Mouse (Mus musculus) heart, embryonic 14.5 days (tissue): Measurements from ENCODE around the gene Rtbdn. TPM values are rescaled to one million over a fixed set of nuclear protein-coding genes. Genes with fewer than 3 reads are reported as not detected.

Experiments
- ATAC-seq: fragments of 200-750 bp; cut with Nextera tagmentation; 2 replicates; pipeline ENCODE4 v1.8.0; 2017; ENCODE audit warnings: low read depth, moderate TSS enrichment; ENCODE audit not compliant: insufficient number of reproducible peaks, insufficient read depth, low FRiP score
- H3K27ac ChIP-seq, 2 experiments: fragments of 200-500 bp in 1 of 2; fragments of 300-500 bp in 1 of 2; sonication (generic) in 1 of 2; replicated peaks in 1 of 2; 2 replicates each; pipeline ENCODE4 v1.5.1; 2012 to 2014; ENCODE audit warnings: low read depth in 2 of 2, low read length in 2 of 2, control low read depth in 1 of 2, mild to moderate bottlenecking in 1 of 2, mixed read lengths in 1 of 2; ENCODE audit not compliant: control insufficient read depth in 1 of 2, insufficient read depth in 1 of 2
- H3K27me3 ChIP-seq: fragments of 300-500 bp; sonication (generic); 2 replicates; pipeline ENCODE4 v1.6.1; 2014; ENCODE audit warnings: mild to moderate bottlenecking, low read length, control low read depth; ENCODE audit not compliant: control insufficient read depth, insufficient read depth
- H3K36me3 ChIP-seq: fragments of 300-500 bp; sonication (generic); 2 replicates; pipeline ENCODE4 v1.6.1; 2014; ENCODE audit warnings: mild to moderate bottlenecking, control low read depth, low read length, mixed read lengths; ENCODE audit not compliant: control insufficient read depth, insufficient read depth
- H3K4me1 ChIP-seq, 2 experiments: fragments of 200-500 bp in 1 of 2; fragments of 300-500 bp in 1 of 2; sonication (generic) in 1 of 2; 2 replicates each; pipeline ENCODE4 v1.6.1; 2012 to 2014; ENCODE audit warnings: low read length in 2 of 2, control low read depth in 1 of 2, mixed read lengths in 1 of 2; ENCODE audit not compliant: control insufficient read depth in 2 of 2, insufficient read depth in 2 of 2
- H3K4me2 ChIP-seq: fragments of 300-500 bp; sonication (generic); 2 replicates; pipeline ENCODE4 v1.6.1; 2014; ENCODE audit warnings: mild to moderate bottlenecking, low read length
- H3K4me3 ChIP-seq, 2 experiments: fragments of 200-500 bp in 1 of 2; fragments of 300-500 bp in 1 of 2; sonication (generic) in 1 of 2; 2 replicates each; pipeline ENCODE4 v1.5.1; 2012 to 2014; ENCODE audit warnings: low read length in 2 of 2, mild to moderate bottlenecking in 2 of 2, control low read depth in 1 of 2, low read depth in 1 of 2, moderate library complexity in 1 of 2; ENCODE audit not compliant: control insufficient read depth in 1 of 2, insufficient read depth in 1 of 2
- H3K9ac ChIP-seq: fragments of 300-500 bp; sonication (generic); 2 replicates; pipeline ENCODE4 v1.6.1; 2014; ENCODE audit warnings: mild to moderate bottlenecking, low read length
- H3K9me3 ChIP-seq: fragments of 300-500 bp; sonication (generic); 2 replicates; pipeline ENCODE4 v1.6.1; 2016; ENCODE audit warnings: low read length, control low read depth; ENCODE audit not compliant: control insufficient read depth
- WGBS: fragments of 180-500 bp; shearing (Covaris S2); extraction: QIAGEN DNeasy Blood & Tissue Kit; methylation state at CpG from one replicate; pipeline ENCODE4 v1.1.7; 2014; 5-methylcytosine and 5-hydroxymethylcytosine counted together
- polyA plus RNA-seq: library from polyadenylated mRNA; unstranded; fragments of >200 nt; fragmentation: Nextera tagmentation; extraction: Ambion mirVana; gene quantifications from 2 replicates; pipeline ENCODE4 v1.2.1, GENCODE M21; 2014

Gene Rtbdn
- polyA plus RNA-seq, 1 experiment from 2014 or later: 0.12 TPM

- no peak overlapping the region for H3K27ac ChIP-seq
- H3K9me3 ChIP-seq: no peaks in the 10 kb centered on the region
- peak overlapping the region; percentile 57 to 70 for H3K4me3 ChIP-seq
- ATAC-seq: no peak
- H3K27me3 ChIP-seq: no peaks in the 10 kb centered on the region
- peak overlapping the region; percentile 83 for H3K9ac ChIP-seq
- H3K4me1 ChIP-seq: peaks cover 13 to 38% of the 10 kb centered on the region in 2 experiments
- peak overlapping the region; percentile 82 for H3K4me2 ChIP-seq
- H3K36me3 ChIP-seq: peaks cover 47% of the 10 kb centered on the region
- WGBS: 33% methylated on average over 5 of the region's 5 CpGs
These were observed 24.1 kb downstream of the Rtbdn start for GRCm38 (mm10) chr8:84970913-84971312.

GRCm38 (mm10) chr8:84973079-84973478 lies 26.3 kb downstream of the Rtbdn start:
- H3K9ac ChIP-seq: no peak overlapping the region
- H3K36me3 ChIP-seq: peaks cover 47% of the 10 kb centered on the region
- no peak for ATAC-seq
- H3K27me3 ChIP-seq: no peaks in the 10 kb centered on the region
- H3K4me1 ChIP-seq: peaks cover 19 to 44% of the 10 kb centered on the region in 2 experiments
- no peak overlapping the region for H3K4me2 ChIP-seq
- no peaks in the 10 kb centered on the region for H3K9me3 ChIP-seq
- 95% methylated on average over 1 of the region's 1 CpGs for WGBS
- H3K4me3 ChIP-seq: no peak overlapping the region
- no peak overlapping the region for H3K27ac ChIP-seq

DNA sequence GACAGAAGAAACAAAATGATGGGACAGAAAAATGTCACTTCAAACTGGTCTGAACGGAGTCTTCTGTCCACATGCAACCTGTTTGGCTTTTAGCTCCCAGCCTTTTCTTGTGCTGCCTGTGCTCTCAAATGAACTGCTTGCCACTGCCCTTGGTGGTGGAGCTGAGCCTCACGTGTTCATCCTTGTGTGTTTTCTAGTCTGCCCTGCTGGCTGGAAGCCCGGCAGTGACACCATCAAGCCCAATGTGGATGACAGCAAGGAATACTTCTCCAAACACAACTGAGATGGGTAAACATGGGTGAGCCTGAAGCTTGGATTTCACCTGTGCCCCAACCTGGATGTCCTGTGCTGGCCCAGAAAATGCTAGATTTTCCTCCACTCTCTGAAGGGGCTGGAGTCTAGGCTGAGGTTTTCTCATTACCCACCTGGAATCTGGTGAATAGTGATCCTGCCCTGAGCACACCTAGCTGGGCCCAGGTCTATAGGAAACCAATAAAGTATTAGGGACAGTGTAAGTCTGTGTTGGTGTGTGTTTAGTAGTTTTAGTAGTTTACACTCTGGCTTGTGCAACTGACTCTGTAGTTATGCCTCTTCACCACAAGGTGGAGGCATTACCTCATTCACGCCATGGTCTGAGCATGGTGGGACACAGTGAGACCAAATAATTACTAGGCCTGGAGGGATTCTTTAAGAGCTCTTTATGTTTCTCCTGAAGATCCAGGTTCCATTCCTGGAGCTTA lies 27.2 kb downstream of the Rtbdn start:
- no peak overlapping the region for H3K27ac ChIP-seq
- no peak for ATAC-seq
- H3K4me2 ChIP-seq: no peak overlapping the region
- H3K9ac ChIP-seq: no peak overlapping the region
- H3K36me3 ChIP-seq: peaks cover 47% of the 10 kb centered on the region
- 65% methylated on average over 4 of the region's 4 CpGs for WGBS
- peaks cover 22 to 39% of the 10 kb centered on the region in 2 experiments for H3K4me1 ChIP-seq
- H3K4me3 ChIP-seq: no peak overlapping the region
- H3K9me3 ChIP-seq: no peaks in the 10 kb centered on the region
- H3K27me3 ChIP-seq: no peaks in the 10 kb centered on the region

- Histone ChIP-seq H3K9me3 (no peaks in the 10 kb centered on the region), H3K4me1 (peaks cover 25 to 44% of the 10 kb centered on the region in 2 experiments), H3K9ac (no peak overlapping the region; the same call in 1 of the 2 replicates), H3K27ac (no peak overlapping the region), H3K27me3 (no peaks in the 10 kb centered on the region), H3K4me3 (no peak overlapping the region), H3K36me3 (peaks cover 47% of the 10 kb centered on the region), H3K4me2 (no peak overlapping the region)
- WGBS: 79% methylated on average over 8 of the region's 8 CpGs
- no peak for ATAC-seq
These were observed 27.9 kb downstream of the Rtbdn start for GRCm38 (mm10) chr8:84974543-84975142.

DNA sequence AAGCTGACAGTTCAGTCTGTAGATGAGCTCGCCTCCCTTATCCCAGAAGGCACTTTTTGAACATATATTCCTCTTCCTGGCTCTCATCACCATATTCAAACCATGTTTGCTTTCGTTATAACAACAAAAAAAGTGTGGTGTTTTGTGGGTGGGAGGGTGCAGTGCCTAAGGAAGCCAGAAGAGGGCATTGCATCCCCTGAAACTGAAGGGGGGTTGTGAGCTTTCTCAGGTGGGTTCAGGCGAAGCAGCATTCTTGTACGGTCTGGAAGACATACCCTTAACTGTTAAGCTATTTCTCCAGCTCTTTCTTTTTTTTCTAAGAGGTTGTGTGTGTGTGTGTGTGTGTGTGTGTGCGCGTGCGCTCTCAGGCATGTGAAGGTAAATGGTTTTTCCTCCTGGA lies 28.6 kb downstream of the Rtbdn start:
- Histone ChIP-seq H3K36me3 (peaks cover 47% of the 10 kb centered on the region), H3K4me3 (peak overlapping the region in 1 of 2 experiments; percentile 62; a peak in 1 of 4 replicates), H3K4me1 (peaks cover 27 to 48% of the 10 kb centered on the region in 2 experiments), H3K27me3 (no peaks in the 10 kb centered on the region), H3K4me2 (peak overlapping the region; percentile 96), H3K9ac (peak overlapping the region; percentile 83; the same call in 1 of the 2 replicates), H3K27ac (peak overlapping the region; percentile 6 to 89; a peak in 3 of 4 replicates), H3K9me3 (no peaks in the 10 kb centered on the region)
- no peak for ATAC-seq
- 43% methylated on average over 7 of the region's 7 CpGs for WGBS

DNA sequence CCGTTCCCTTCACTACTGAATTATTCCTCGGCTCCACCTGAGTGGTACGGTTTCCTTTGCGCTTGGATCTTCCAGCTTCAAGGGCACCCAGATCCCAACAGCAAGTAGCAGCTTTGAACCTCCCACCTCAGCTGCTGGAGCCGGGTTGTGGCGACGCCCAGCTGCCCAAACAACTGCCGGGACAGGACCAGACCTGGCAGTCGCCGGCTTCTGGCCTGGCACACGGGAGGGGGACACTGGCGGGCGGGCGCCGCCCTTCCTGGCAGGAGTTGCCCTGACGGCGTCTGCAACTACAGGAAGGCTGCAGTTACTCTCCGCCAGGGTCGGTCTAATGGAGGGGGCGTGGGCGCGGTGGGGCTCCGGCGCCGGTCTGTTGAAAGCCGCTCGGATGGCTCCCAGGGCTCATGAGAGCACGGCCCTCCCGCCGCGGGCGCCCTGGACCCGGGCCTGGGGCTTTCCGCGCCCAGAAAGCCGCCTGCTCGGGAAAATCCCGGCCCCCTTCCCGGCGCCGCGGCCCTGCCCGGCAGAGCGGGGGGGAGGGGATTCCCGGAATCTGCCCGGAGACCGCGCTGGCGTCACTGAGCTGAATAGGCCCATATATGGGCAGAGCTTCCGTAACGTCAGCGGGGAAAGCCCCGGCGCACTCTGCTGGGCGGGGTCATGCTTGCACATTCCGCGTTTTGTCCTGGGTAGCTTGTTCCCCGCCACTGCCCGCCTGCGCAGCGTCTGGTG lies 29.4 kb downstream of the Rtbdn start:
- under 1% methylated on average over 56 of the region's 61 CpGs for WGBS

GRCm38 (mm10) chr8:84976763-84977434 lies 30.1 kb downstream of the Rtbdn start:
- Histone ChIP-seq H3K4me1 (peaks cover 30 to 55% of the 10 kb centered on the region in 2 experiments), H3K9me3 (no peaks in the 10 kb centered on the region), H3K4me3 (peak overlapping the region; percentile 62 to 66), H3K4me2 (peak overlapping the region; percentile 96), H3K9ac (peak overlapping the region; percentile 83), H3K27ac (peak overlapping the region; percentile 64 to 89), H3K36me3 (peaks cover 33% of the 10 kb centered on the region), H3K27me3 (no peaks in the 10 kb centered on the region)
- no peak for ATAC-seq
- WGBS: 3% methylated on average over 25 of the region's 25 CpGs

More for the DNA sequence above, 29.4 kb downstream of the Rtbdn start:
- ATAC-seq: peak; percentile 81
- no peaks in the 10 kb centered on the region for H3K27me3 ChIP-seq
- no peaks in the 10 kb centered on the region for H3K9me3 ChIP-seq
- H3K4me2 ChIP-seq: peak overlapping the region; percentile 96
- H3K9ac ChIP-seq: peak overlapping the region; percentile 83
- H3K4me1 ChIP-seq: peaks cover 26 to 48% of the 10 kb centered on the region in 2 experiments
- peak overlapping the region; percentile 62 to 66 for H3K4me3 ChIP-seq
- peak overlapping the region; percentile 63 to 89 for H3K27ac ChIP-seq
- peaks cover 40% of the 10 kb centered on the region for H3K36me3 ChIP-seq
